In genomic region chr7:19359299-19359891, GRCm38 (mm10) we compare ENCODE assay signal across 8 mouse cellular contexts. TPM values are rescaled to one million over a fixed set of nuclear protein-coding genes. Genes with fewer than 3 reads are reported as not detected.
DNase-seq lines count a peak whose midpoint lies in the region; ATAC-seq and TF ChIP-seq lines count a peak whose summit lies in the region.

TSS of gene Cd3eap (minus strand) at chr7:19359483.
TSS of gene Ppp1r13l (plus strand) at chr7:19359749.

- intact Hi-C loops in left cerebral cortex, adult 2 months (cut with DNase I) = no loop called here

- peak; percentile 67 for ATAC-seq in common myeloid progenitor, adult 5-6 weeks (replicated peaks; ENCODE audit: low read depth, poor library complexity, severe bottlenecking)

- peak; percentile 85 for DNase-seq in adipocyte (ENCODE audit: low spot score)
- DNase-seq in gastrocnemius, adult 8-10 months (ENCODE audit: low spot score in 2 of 2) = peak; percentile 81 to 83
- DNase-seq in hindlimb bud, embryonic 11.5 days (ENCODE audit: extremely low spot score, low read depth, low spot score) = peak; percentile 96
- peak; percentile 88 to 90 for DNase-seq in left cerebral cortex, adult 2 months (ENCODE audit: extremely low spot score in 1 of 2, low spot score in 2 of 2)
- DNase-seq in right cerebral cortex, adult 2 months (ENCODE audit: low spot score in 2 of 2) = peak; percentile 88 to 90
- DNase-seq in urinary bladder, postnatal 25 days (ENCODE audit: low spot score) = peak; percentile 78

- no peaks in the 10 kb centered on the region for H3K79me2 ChIP-seq in macrophage (ENCODE audit: inconsistent target)

- no peak for TF ChIP-seq CTCF in left cerebral cortex, adult 2 months (IDR thresholded peaks at IDR 0.05)

- peak within 1 kb of the TSS; percentile 94 for H3K27ac ChIP-seq in left cerebral cortex, adult 2 months
- peak within 1 kb of the TSS; percentile 85 for H3K27ac ChIP-seq in macrophage

- H3K36me3 ChIP-seq in macrophage (ENCODE audit: inconsistent target) = peaks cover 8% of the 10 kb centered on the region; the same call in 1 of the 2 replicates

- WGBS in macrophage (ENCODE audit: missing documents) = 0% methylated on average over 31 of the region's 31 CpGs

- H3K4me3 ChIP-seq in left cerebral cortex, adult 2 months = peak within 1 kb of the TSS; percentile 57
- peak within 1 kb of the TSS; percentile 70 for H3K4me3 ChIP-seq in macrophage (ENCODE audit: inconsistent target)

RNA-seq across cellular contexts. Expression of gene Cd3eap, which starts in this region (rescaled TPM):
- 23.2 and 27.6 TPM in 2 replicates for total RNA-seq in common myeloid progenitor, adult 5-6 weeks (2017)
- 10 to 100 TPM in 3 of 4 experiments, 1 to 10 TPM in 1; 8.9 to 13.9 (median 11.2) TPM for total RNA-seq in gastrocnemius, adult 8-10 months (2022)
- total RNA-seq in left cerebral cortex, adult 2 months (2021) = 10 to 100 TPM; 17.0 to 17.8 TPM
- 10 to 100 TPM in 4 of 26 experiments, 1 to 10 TPM in 21, under 1 TPM in 1; 0.87 to 15.1 (median 3.8) TPM for total RNA-seq in macrophage (2018; cell fraction: chromatin; rRNA removed)
- total RNA-seq in macrophage (2018; cell fraction: cytosol; rRNA removed) = 10 to 100 TPM in 12 of 26 experiments, 1 to 10 TPM in 14; 4.1 to 14.6 (median 9.1) TPM
- total RNA-seq in macrophage (2018; cell fraction: nucleus; rRNA removed) = 10 to 100 TPM in 3 of 26 experiments, 1 to 10 TPM in 23; 1.8 to 17.4 (median 4.2) TPM
- polyA plus RNA-seq in macrophage (2018) = 12.4 to 20.7 TPM (median 20.5 TPM) in 3 replicates

RNA-seq across cellular contexts. Expression of gene Ppp1r13l, which starts in this region (rescaled TPM):
- 0.82 and 0.96 TPM in 2 replicates for total RNA-seq in common myeloid progenitor, adult 5-6 weeks (2017)
- 1 to 10 TPM; 2.8 to 6.3 (median 4.1) TPM for total RNA-seq in gastrocnemius, adult 8-10 months (2022)
- 1 to 10 TPM; 7.7 to 7.8 TPM for total RNA-seq in left cerebral cortex, adult 2 months (2021)
- total RNA-seq in macrophage (2018; cell fraction: chromatin; rRNA removed) = 10 to 100 TPM in 1 of 26 experiments, 1 to 10 TPM in 15, under 1 TPM in 9, not detected in 1; 0.38 to 11.8 (median 1.6) TPM
- 1 to 10 TPM in 22 of 26 experiments, under 1 TPM in 4; 0.62 to 8.1 (median 2.5) TPM for total RNA-seq in macrophage (2018; cell fraction: cytosol; rRNA removed)
- total RNA-seq in macrophage (2018; cell fraction: nucleus; rRNA removed) = 1 to 10 TPM in 20 of 26 experiments, under 1 TPM in 6; 0.27 to 8.9 (median 2.2) TPM
- 2.8 to 2.9 TPM (median 2.8 TPM) in 3 replicates for polyA plus RNA-seq in macrophage (2018)

Comparison
In these comparisons a context has a peak if more than half of its experiments do, and no peak if none do; other contexts are left out.
1. Peak in every context shown above with its lines: DNase-seq, ATAC-seq, H3K4me3 ChIP-seq and H3K27ac ChIP-seq.